Mouse (Mus musculus): ENCODE data around the gene Vmn1r47.
"Not testable (repeated sequence)": the region's sequence is repeated elsewhere in the genome, so short reads cannot be mapped to it uniquely, and the experiment has no call there.

The Vmn1r47 gene

GRCm38 (mm10) chr6:90015847-90016246 lies at the start of gene Vmn1r47:
Gene Vmn1r47 (plus strand): TSS chr6:90016147.
- DNase-seq (ENCODE audit: low spot score in 2 of 2), result not testable (repeated sequence)

- no peak for DNase-seq (ENCODE audit: low spot score in 2 of 2)
Measured at GRCm38 (mm10) chr6:89966341-89966740, 49.6 kb upstream of the Vmn1r47 start.

GRCm38 (mm10) chr6:89969013-89969412 lies 46.9 kb upstream of the Vmn1r47 start, which contains the start of gene Vmn1r46:
Gene Vmn1r46 (plus strand): TSS chr6:89969313.
- DNase-seq (ENCODE audit: low spot score in 2 of 2), result no peak

- no peak for DNase-seq (ENCODE audit: low spot score in 2 of 2)
Measured at GRCm38 (mm10) chr6:89985989-89986388, 30.0 kb upstream of the Vmn1r47 start.

DNA sequence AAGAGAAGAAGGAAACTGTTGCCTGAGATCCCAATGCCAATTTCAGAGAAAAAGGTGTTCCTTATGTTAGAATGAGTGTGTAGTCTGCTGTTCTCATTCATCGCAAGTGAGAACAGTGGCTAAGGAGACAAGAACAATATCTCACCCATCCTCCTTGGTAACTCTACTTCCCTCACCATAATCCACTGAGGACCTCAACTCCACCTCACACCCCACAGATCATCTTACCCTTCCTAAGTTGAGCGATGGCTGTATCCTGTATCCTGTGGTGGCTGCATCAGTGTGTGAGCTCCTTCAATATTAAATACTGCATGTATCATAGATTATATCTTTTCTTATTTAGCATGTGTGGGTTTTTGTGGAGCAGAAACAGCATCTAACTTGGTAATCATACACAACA lies 20.8 kb downstream of the Vmn1r47 start, which contains the start of gene Vmn1r48:
Gene Vmn1r48 (minus strand): TSS at position 101 of the 400 bp plus-strand sequence.
- DNase-seq (ENCODE audit: low spot score in 2 of 2), result not testable (repeated sequence)

All from heart, adult 9 months (tissue).